Mouse (Mus musculus) gastrocnemius, postnatal 36 days (tissue): ENCODE data around the gene Pdk1. TPM values are rescaled to one million over a fixed set of nuclear protein-coding genes. Genes with fewer than 3 reads are reported as not detected.
"Not testable (repeated sequence)": the region's sequence is repeated elsewhere in the genome, so short reads cannot be mapped to it uniquely, and the experiment has no call there.

Experiments
- DNase-seq, 2 experiments: peaks; one replicate each; pipeline ENCODE4 v3.0.0; 2022
- intact Hi-C: fragments of 180-260 bp; cut with DNase I; formaldehyde crosslinking; loops from one replicate; pipeline ENCODE4 v1.15.1; 2025
- total RNA-seq, 2 experiments: library from RNA; stranded (reverse); gene quantifications; 2 replicates each; pipeline ENCODE4 v1.2.3; 2021

Gene Pdk1
- total RNA-seq, 2 experiments from 2014 or later: 47.5 to 61.2 TPM

DNA sequence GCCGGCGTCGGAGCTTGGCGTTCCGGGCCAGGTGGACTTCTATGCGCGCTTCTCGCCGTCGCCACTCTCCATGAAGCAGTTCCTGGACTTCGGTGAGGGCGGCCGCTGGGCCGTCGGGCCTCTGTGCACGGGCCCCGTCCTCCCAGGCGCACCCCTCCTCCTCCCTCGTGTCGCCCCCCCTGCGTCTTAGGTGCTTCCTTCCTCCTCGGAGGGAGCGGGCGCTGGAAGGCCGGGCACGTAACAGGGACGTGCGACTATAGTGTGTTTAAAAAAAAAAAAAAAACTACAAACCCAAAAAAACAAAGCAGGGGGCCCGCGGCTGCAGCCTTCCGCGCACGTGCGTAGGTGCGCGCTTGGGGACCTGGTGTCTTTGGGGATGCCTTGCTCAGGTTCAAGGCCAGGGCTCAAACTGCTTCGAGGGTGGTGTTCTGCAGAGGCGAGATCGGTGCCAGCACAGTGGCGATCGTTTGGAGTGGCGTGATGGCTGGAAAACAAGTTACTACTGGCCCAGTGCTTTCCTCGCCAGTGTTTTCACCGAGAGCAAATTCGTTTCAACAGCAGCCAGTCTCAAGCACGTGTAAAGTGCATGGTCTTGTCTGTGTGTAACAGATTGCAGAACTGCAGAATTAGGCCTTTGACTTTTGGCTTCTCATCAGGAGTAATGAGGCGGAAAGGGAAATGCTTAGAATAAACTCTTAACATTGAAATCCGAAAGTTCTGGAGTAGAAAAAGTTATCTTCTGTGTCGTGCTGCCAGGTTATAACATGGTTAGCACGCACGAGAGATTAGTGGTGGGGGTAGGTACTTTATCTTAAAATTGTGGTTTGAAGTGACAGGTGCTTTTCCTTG lies 674 bp downstream of the Pdk1 start:
- DNase-seq: peak in 1 of 2 experiments; percentile 6

DNA sequence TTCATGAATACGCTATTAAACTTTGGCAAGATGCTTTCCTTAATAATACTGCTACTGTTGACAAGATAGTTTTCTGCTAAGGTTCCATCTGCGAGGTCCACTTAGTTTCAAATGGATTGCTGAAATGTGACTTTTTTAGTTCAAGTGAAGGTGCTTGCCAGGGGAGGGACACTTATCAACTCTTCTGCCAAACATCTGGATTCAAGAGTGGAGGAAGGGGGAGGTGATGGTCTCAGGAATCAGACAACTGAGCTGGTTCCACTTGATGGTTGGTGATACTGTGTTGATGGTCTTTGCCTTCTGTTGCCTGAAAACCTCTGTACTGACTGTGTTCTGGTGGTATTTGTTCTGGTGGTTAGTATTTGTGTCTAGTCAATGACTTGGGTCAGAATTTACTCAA lies 1.4 kb downstream of the Pdk1 start:
- DNase-seq: no peak
- intact Hi-C loops: no loop called here

More for the DNA sequence above, 674 bp downstream of the Pdk1 start:
- intact Hi-C loops: no loop called here

DNA sequence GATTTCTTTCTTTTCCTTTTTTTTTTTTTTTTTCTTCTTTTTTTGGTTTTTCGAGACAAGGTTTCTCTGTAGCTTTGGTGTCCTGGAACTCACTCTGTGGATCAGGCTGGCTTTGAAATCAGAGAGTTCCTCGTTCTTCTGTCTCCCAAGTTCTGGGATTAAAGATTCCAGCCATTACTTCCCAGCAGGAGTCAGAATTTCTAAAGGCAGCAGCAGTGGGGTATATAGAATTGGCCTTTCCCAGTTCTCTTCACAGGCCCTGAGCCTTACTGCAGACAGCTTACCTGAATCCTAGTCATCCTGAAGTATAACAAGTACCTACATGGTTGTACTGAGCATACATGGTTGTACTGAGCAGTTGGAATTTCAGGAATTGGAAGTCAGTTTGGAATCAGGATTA lies 1.8 kb downstream of the Pdk1 start:
- no peak for DNase-seq
- intact Hi-C loops: no loop called here

DNA sequence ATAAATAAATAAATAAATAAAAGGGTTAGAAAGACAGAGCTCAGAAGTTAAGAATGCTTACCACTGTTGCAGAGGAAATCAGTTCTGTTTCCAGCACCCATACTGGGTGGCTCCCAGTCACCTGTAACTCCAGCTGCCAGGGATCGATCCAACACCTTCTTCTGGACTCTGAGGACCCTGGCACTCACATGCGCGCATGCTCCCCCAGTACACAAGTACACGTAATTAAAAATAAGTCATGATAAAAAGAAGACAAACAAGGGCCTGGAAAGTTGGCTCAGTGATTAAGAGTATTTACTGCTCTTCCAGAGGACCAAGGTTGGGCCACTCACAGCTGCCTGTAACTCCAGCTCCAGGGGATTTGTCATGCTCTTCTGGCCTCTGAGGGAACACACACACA lies 4.8 kb downstream of the Pdk1 start:
- intact Hi-C loops: no loop called here
- no peak for DNase-seq

DNA sequence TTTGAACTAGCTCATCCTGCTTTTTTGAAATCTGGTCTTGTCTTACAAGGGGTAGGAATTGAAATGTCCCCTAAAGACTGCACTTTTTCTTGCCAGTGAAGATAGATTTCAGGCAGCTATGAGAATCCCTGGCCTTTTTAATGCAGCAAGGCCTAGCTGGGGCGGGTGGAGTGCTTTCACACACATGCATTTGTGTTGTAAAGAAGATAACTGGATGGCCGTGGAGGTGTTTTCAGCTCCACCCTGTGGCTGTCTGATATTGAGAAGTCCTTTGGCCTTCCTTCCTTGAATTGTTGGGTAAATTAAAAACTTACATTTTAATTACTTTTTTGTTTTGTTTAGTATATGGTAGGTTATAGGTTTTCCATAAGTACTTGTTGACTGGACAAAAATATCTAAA lies 5.4 kb downstream of the Pdk1 start:
- no peak for DNase-seq
- intact Hi-C loops: no loop called here

DNA sequence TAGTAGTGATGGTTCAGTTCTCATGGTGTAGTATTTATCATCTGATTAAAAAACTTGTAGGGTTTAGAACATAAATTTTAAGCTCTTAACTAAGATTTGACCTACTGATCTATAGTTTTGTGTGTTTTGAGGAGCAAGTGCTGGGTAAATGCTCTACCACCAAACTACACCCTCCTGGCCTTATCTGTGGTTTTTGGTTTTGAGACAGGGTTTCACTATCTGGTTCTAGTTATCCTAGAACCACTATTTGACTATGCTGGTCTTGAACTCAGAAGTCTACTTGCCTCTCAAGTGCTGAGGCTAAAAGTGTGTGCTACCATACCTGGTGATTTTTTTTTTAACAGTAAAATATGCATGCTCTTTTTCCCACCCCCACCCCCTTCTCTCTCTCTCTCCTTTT lies 5.9 kb downstream of the Pdk1 start:
- intact Hi-C loops: no loop called here
- DNase-seq: no peak

DNA sequence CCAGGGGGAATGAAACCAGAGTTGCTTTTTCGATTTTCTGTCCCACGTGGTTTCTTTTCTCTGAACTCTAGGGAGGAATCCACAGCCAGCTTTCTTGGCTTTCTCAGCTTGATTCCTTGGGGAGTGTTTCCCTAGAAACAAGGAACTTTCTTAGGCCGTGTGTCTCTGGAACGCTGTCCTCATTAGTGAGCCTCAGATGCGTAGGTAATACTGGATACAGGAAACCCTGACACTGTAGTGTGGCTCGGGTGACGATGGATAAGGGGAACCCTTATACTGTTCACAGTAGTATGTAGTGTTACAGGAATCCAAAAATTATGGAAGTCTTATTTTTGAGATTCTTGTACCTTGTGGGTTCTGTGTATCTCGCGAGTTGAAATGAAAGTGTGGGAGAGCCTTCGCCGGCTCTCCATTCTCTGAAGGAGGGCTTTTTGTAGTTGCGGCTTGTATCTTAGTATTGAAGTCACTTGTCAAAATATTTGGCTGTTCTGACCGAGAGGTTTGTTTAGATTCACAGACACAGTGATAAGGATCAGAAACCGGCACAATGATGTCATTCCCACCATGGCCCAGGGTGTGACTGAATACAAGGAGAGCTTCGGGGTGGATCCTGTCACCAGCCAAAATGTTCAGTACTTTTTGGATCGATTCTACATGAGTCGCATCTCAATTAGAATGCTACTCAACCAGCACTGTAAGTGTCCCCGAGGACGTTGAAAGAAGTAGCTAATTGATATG lies 10.1 kb downstream of the Pdk1 start:
- no peak for DNase-seq
- intact Hi-C loops: no loop called here

DNA sequence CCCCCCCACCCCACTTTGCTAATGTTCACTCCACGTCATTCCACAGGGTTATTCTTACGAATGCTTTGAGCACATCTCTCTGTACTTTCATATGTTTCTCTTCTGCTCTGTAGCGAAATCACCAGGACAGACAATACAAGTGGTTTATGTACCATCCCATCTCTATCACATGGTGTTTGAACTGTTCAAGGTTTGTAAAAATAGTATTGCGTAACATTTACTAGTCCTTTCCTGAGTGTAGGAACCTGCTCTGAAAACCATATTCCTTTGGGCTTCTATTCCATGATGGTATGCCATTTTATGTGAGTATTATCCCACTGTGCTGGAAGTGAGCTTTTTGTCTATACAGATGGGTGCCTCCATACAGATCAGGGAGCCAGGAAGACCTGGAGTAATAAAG lies 14.2 kb downstream of the Pdk1 start:
- DNase-seq: no peak
- intact Hi-C loops: no loop called here

DNA sequence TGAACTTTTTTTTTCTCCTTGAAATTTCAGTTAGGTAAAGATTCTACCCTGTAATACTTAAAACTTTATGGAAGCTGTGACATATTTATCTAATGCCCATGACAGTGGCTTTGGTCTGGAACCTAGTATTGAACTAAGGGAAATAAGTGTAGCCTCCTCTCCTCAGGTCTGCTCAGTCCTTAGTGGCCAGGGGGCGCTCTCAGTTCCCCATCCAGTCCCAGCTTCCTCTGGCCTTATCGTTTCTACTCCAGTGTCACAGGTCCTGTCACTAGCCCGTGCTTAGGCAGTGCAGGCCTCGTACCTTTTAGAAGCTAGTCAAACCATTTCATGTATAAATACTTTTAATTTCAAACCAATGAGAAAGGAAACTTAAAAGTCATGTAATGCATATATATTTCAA lies 15.4 kb downstream of the Pdk1 start:
- no peak for DNase-seq
- intact Hi-C loops: no loop called here

DNA sequence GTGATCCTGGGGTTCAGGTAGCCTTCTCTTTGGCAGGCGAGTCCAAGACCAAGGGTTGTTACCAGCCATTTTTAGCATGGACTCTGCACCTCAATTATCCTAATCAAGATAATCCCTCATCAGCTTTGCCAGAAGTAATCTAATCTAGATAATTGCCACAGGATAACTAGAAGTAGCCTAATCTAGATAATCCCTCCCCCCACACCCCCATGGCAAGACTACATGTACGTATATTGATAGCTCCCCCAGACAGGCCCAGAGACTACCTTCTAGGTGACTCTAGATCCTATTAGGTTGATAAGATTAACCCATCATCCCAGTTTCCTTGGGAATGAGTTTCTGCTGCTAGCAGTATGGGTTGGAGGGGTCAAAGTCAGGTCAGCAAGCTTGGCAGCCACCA lies 18.5 kb downstream of the Pdk1 start:
- no peak for DNase-seq
- intact Hi-C loops: no loop called here

DNA sequence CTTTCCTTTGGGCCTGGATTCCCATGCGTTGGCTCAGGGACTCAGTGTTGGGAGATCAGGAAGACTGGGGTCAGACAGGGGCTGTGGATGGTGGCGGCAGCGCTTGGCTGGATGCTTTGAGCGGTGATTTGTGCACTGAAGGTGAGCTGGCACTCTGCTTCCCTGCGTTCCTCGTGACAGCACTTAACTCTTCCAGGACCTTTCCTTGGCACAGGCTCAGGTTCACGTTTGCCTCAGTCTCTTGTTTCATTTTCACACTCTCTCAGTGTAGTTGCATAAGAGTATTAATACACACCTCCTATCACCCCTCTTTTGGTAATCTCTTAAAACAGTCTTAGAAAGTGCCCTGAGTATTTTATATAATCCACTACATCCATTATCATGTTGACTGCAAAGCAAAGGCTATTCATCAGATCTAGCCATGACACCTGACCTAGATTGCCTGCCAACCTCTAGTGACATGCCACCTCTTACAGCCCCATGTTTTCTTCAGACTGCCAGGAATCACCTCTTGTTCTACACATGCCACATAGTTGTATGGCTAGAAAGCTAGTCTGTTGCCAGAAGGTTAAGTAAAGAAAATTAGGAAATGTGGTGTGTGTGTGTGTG lies 19.8 kb downstream of the Pdk1 start:
- intact Hi-C loops: no loop called here
- DNase-seq: no peak

DNA sequence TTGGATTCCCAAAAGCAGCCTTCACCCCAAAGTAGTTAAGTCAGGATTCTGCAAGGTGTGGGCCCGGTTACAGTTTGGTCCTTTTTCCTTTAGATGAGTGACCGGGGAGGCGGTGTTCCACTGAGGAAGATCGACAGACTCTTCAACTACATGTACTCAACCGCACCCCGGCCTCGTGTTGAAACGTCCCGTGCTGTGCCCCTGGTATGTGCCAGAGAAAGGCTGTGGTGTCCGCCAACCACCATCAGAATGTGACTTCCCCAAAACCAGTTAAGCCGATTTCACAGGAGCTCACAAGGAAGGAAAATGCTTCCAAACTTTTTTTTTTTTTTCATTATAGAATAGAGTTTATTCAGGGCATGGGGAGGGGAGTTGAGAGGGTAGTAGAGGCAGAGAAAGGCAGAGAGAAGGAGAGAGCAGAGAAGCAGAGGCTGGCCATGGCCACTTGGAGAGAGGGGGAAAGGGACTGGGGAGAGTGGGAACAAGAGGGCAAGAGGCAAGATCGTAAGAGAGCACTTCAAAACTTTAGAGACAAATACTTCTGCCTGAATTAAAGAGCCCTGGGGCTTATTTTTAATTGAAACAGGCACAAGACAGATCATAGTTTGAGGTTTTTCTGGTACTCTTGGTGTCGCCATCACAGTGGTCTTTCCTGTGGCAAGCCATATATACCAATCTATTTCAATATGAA lies 22.7 kb downstream of the Pdk1 start:
- DNase-seq: no peak
- intact Hi-C loops: no loop called here

DNA sequence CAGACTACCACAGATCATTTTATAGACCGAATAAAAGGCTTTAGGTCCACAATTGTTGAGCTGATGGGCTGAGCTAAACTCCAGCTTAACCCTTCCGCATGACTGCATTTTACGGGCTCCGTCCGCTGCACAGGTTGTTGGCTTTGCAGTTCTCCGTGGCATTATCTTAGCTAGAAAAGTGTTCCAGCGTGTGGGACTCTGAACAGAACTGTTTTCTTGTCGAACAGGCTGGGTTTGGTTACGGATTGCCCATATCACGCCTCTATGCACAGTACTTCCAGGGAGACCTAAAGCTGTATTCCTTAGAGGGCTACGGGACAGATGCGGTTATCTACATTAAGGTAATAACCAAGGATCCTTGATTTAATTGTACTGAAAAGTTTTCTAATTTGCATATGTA lies 24.4 kb downstream of the Pdk1 start:
- DNase-seq: no peak
- intact Hi-C loops: no loop called here

DNA sequence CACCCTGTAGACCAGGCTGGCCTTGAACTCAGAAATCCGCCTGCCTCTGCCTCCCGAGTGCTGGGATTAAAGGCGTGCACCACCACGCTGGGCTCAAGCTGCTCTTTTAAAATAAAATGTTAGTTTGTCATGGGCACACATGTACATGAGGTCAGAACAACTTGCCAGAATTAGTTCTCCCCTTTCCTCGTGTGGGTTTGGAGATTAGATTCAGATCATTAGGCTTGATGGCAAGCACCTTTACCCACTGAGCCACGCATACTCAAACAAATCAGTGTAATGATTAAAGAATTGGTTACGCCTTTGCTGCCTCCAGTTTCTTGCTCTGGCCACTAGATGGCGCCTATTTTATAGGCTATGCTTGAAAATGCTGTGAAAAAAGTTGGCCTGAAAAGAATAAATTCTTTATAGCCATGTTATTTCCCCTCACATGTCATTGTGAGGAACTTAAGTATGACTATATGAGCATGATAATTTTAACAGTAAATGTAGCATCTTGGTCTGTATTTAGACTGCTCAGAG lies 25.4 kb downstream of the Pdk1 start:
- intact Hi-C loops: loop anchor here (2.0 kb wide), 1 partner anchor 56 kb away; no protein-coding TSS in a partner anchor
- no peak for DNase-seq

DNA sequence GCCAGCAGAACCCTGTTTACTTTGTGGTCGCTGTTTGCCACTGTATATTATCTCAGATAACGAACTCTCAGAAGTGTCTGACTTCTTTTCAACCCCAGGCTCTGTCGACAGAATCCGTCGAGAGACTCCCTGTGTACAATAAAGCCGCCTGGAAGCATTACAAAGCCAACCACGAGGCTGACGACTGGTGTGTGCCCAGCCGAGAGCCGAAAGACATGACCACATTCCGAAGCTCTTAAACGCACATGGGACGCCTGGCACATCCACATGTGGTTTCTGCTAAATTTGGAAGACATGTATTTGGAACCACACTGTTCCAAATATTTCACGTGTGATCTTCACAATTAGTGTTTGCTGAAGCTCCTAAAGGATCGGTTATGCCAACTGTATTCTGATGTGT lies 26.9 kb downstream of the Pdk1 start:
- DNase-seq: no peak
- intact Hi-C loops: loop anchor here (2.0 kb wide), 1 partner anchor 55 kb away; no protein-coding TSS in a partner anchor

DNA sequence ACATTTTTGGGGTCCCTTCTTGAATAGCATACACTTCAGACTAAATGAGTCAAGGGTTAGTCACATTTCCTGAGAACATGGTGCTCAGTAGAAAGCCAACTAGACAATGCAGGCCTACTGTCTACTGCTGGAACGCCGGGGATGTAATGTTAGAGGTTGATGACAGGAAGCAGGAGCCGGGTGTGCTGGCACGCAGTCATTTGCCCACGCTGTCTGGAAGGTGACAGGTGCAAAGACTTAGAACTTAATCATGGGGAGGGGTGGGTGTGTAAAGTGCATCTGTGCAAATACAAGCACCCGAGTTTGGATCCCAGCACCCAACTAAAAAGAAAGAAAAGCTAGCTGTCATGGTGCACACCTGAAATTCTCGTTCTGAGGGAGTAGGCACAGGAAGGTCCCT lies 32.1 kb downstream of the Pdk1 start:
- intact Hi-C loops: no loop called here
- DNase-seq: no peak

DNA sequence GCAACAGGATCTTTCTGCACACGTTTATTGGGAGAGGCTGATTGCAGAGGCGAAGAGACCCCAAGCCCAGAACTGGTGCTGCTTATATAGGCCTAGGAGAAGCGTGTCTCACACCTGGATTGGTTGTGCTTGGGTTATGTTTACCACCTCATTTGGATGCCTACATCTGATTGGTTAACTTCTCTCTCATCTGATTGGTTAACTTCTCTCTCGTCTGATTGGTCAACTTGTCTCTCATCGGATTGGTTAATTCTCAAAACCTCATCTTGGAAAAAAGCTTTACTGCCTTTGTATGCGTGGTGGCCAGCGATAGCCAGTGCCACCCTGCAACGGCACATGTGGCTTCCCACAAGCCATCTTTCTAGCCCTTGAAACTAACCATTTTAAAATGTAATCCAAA lies 33.3 kb downstream of the Pdk1 start:
- DNase-seq, intact Hi-C loops: not testable (repeated sequence)

DNA sequence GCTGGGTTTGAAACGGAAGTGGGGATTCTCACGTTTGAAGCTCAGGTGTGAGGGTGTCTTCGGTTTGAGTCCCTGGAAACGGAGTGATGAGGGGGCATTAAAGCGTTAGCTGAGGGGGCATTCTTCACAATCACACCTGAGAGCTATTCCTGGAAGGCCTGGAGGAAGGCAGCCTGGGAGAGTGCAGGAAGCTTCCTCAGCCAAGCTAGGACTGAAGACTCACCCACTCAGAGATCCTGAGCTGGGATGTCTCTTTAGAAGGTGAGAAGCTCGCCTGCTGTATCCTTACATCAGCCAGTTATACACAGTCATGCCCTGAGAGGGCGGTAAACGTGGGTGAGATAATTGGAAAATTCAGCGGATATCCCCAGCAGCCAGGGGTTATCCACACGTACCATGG lies 40.9 kb downstream of the Pdk1 start:
- no peak for DNase-seq
- intact Hi-C loops: no loop called here

DNA sequence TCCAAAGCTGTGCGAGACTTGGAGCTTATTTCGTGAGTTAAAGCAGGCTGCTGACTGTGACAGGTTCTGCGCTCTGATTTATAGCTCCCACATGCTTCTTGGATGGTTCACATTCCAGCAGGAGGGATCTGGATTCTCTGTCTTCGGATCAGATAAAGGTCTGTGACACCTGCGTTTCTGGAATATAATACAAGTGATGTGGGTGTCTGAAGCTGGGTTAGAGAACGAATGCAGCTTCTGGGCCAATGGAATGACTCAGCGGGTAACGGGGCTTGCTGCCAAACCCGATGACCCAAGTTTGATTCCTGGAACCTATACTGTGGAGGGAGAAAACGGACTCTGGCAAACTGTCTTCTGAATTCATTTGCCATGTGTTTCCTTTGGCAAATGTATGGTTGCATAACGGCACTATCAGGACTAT lies 46.2 kb downstream of the Pdk1 start:
- intact Hi-C loops: no loop called here
- no peak for DNase-seq

DNA sequence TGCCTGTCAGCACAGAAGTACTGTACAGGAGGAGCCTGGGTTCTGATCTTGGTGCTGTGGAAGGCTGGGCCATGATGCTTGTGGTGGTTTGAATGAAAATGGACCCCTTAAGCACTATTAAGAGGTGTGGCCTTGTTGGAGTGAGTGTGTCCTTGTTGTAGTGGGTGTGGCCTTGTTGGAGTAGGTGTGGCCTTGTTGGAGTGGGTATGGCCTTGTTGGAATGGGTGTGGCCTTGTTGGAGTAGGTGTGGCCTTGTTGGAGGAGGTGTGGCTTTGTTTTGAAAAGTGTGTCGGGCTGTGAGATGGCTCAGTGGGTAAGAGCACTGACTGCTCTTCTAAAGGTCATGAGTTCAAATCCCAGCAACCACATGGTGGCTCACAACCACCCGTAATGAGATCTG lies 51.9 kb downstream of the Pdk1 start:
- intact Hi-C loops, DNase-seq: not testable (repeated sequence)

DNA sequence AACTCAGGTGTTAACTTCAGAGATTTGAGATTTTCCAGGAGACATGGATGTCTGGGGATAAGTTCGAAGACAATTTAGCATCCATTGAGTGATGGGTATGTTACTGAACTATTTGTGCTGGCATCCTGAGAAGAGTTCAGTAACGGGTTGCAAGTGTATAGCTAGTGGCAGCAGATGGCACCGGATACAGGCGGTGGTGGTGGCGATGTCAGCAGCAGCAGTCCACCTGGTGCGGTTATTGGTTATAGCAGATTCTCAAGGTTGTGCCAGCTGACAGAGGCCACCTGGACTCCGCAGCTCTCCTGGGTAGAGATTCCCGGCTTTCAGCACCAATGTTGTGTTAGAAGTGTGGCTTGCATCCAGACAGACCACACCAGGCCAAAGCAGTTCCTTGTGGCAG lies 61.0 kb downstream of the Pdk1 start:
- intact Hi-C loops: no loop called here
- DNase-seq: no peak
